Mouse (Mus musculus): ENCODE measurements around the gene Adam26b. TPM values are rescaled to one million over a fixed set of nuclear protein-coding genes. Genes with fewer than 3 reads are reported as not detected.
"Not testable (repeated sequence)": the region's sequence is repeated elsewhere in the genome, so short reads cannot be mapped to it uniquely, and the experiment has no call there.

Adam26b gene
- total RNA-seq (2017): not detected in 3 replicates

- ATAC-seq (replicated peaks; ENCODE audit: insufficient number of reproducible peaks, low FRiP score, low TSS enrichment, poor library complexity, severe bottlenecking): not testable (repeated sequence)
Observed at GRCm38 (mm10) chr8:43528006-43528405, at the start of gene Adam26b. Adam26b (minus strand) TSS chr8:43528106.

- not testable (repeated sequence) for ATAC-seq (replicated peaks; ENCODE audit: insufficient number of reproducible peaks, low FRiP score, low TSS enrichment, poor library complexity, severe bottlenecking)
Observed at GRCm38 (mm10) chr8:43576607-43577006, 48.7 kb upstream of the Adam26b start, which contains the start of gene Adam26a. Adam26a (minus strand) TSS chr8:43576707.

Other genes with a start within 250 kb of the Adam26b start
- gene Zfp42, start 221.1 kb downstream of the Adam26b start, total RNA-seq (2017): not detected in 3 replicates
- gene Adam26a, start 48.6 kb upstream of the Adam26b start, total RNA-seq (2017): not detected in 3 replicates
- gene Gm5346, start 99.2 kb upstream of the Adam26b start, total RNA-seq (2017): not detected in 3 replicates
- not detected in 3 replicates for gene Adam34, start 181.9 kb upstream of the Adam26b start, total RNA-seq (2017)

All from monocyte, adult 5-6 weeks (primary cell).